Mouse (Mus musculus) liver, embryonic 14.5 days (tissue): ENCODE data around the gene Hif3a.

Experiments used
- CTCF ChIP-seq: IDR thresholded peaks from 2 replicates; pipeline ENCODE4 v1.5.1; 2016; ENCODE audit warnings: antibody characterized with exemption, low read depth, control low read depth
- EP300 ChIP-seq: IDR thresholded peaks from 2 replicates; pipeline ENCODE4 v1.6.1; 2016; ENCODE audit warnings: antibody characterized with exemption, low read depth

- TF ChIP-seq CTCF (no peak), EP300 (no peak)
These were observed 57.5 kb downstream of the Hif3a start for GRCm38 (mm10) chr7:17004716-17005115.
